Mouse (Mus musculus) midbrain, embryonic 10.5 days (tissue): ENCODE data around the gene Sp3. TPM values are rescaled to one million over a fixed set of nuclear protein-coding genes. Genes with fewer than 3 reads are reported as not detected.

ENCODE experiments used
- DNase-seq: peaks from one replicate; pipeline ENCODE4 v3.0.0-alpha.2; 2017; ENCODE audit warnings: low spot score
- H3K27ac ChIP-seq: fragments of 300-500 bp; sonication (generic); replicated peaks from 2 replicates; pipeline ENCODE4 v1.5.1; 2016; ENCODE audit warnings: mild to moderate bottlenecking
- H3K27me3 ChIP-seq: fragments of 300-500 bp; sonication (generic); 2 replicates; pipeline ENCODE4 v1.6.1; 2016; ENCODE audit warnings: low read depth, mild to moderate bottlenecking; ENCODE audit not compliant: poor library complexity, severe bottlenecking
- H3K36me3 ChIP-seq: fragments of 300-500 bp; sonication (generic); 2 replicates; pipeline ENCODE4 v1.6.1; 2016; ENCODE audit warnings: mild to moderate bottlenecking, moderate library complexity
- H3K4me1 ChIP-seq: fragments of 300-500 bp; sonication (generic); 2 replicates; pipeline ENCODE4 v1.6.1; 2016
- H3K4me3 ChIP-seq: fragments of 300-500 bp; sonication (generic); 2 replicates; pipeline ENCODE4 v1.5.1; 2016; ENCODE audit warnings: mild to moderate bottlenecking, moderate library complexity
- H3K9me3 ChIP-seq: fragments of 300-500 bp; sonication (generic); replicated peaks from 2 replicates; pipeline ENCODE4 v1.6.1; 2016; ENCODE audit warnings: mild to moderate bottlenecking
- WGBS: fragments of 180-500 bp; shearing (Covaris S2); methylation state at CpG from one replicate; pipeline ENCODE4 v1.1.7; 2016; 5-methylcytosine and 5-hydroxymethylcytosine counted together
- polyA plus RNA-seq: library from polyadenylated mRNA; unstranded; fragments of >200 nt; fragmentation: Nextera tagmentation; extraction: Ambion mirVana; gene quantifications from 2 replicates; pipeline ENCODE4 v1.2.1, GENCODE M21; 2016

Sp3 gene
- polyA plus RNA-seq, 1 experiment from 2014 or later = 43.2 TPM

DNA sequence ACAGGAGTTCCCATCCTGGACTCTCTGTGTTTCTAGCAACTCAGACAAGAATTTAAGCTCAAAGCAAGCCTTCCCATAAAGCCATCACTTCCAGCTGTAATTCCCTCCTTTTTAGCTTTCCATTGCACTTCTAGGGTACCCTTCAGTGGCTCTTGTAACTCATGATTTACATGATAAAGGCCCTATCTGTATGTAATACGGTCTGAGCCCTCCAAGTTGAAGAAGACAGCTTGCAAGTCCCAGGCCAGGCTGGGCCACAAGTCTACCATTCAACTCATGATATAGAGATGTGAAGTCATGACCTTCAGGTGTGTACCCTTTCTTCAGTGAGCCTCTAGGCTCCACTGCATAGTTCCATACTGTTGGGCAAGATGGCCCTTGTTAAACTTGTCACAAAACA, 5.3 kb upstream of the Sp3 start:
- no peak overlapping the region for H3K4me3 ChIP-seq
- peaks cover 14% of the 10 kb centered on the region for H3K4me1 ChIP-seq
- H3K36me3 ChIP-seq = peaks cover 19% of the 10 kb centered on the region
- H3K27ac ChIP-seq = no peak overlapping the region
- H3K27me3 ChIP-seq = no peaks in the 10 kb centered on the region
- H3K9me3 ChIP-seq = peaks cover 12% of the 10 kb centered on the region; the same call in 1 of the 2 replicates
- no peak for DNase-seq
- 36% methylated on average over 1 of the region's 1 CpGs for WGBS

DNA sequence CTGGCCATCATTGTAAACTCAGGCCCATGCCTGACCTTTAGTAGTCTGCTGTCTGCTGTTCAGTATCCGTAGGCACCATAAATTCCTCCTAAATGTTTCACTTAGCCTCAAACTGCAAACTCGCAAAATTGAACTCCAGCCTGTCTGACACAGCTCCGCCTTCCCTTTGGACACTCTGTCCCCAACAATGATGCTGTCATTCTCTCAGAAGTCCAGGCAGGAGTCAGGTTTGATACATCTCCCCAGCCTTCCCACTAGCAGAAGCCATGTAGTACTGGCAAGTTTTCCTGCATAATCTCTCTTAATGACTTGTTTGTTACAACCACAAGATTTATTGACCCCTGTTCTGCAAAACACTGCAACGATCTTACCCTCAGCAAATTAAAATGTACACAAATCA, 4.6 kb upstream of the Sp3 start:
- Histone ChIP-seq H3K9me3 (peaks cover 12% of the 10 kb centered on the region; the same call in 1 of the 2 replicates), H3K27me3 (no peaks in the 10 kb centered on the region), H3K27ac (no peak overlapping the region), H3K36me3 (peaks cover 19% of the 10 kb centered on the region), H3K4me3 (no peak overlapping the region), H3K4me1 (peaks cover 14% of the 10 kb centered on the region)
- DNase-seq = no peak
- whole genome bisulfite sequencing = 80% methylated on average over 4 of the region's 4 CpGs

DNA sequence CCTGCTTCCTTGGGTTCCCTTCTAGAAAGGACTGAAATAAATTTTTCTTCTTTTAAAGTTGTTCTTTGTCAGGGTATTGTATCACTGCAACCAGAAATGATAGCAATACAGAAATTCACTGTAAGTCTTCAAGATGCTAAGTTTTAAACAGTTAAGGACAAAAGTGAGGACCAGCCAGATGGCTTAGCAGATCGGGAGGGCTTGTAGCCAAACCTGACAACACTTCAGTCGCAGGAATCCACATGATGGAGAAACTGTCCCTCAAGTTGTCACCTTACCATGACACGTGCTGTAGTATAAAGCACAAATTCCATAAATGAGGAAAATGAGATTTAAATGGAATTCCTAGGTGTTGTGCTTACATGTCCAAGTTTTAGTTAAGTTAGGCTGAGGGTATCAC, 3.0 kb upstream of the Sp3 start:
- no peaks in the 10 kb centered on the region for H3K27me3 ChIP-seq
- 93% methylated on average over 3 of the region's 3 CpGs for WGBS
- H3K4me3 ChIP-seq = no peak overlapping the region
- peaks cover 5% of the 10 kb centered on the region for H3K36me3 ChIP-seq
- H3K9me3 ChIP-seq = no peaks in the 10 kb centered on the region; the same call in 1 of the 2 replicates
- H3K27ac ChIP-seq = no peak overlapping the region
- no peak for DNase-seq
- peaks cover 14% of the 10 kb centered on the region for H3K4me1 ChIP-seq

DNA sequence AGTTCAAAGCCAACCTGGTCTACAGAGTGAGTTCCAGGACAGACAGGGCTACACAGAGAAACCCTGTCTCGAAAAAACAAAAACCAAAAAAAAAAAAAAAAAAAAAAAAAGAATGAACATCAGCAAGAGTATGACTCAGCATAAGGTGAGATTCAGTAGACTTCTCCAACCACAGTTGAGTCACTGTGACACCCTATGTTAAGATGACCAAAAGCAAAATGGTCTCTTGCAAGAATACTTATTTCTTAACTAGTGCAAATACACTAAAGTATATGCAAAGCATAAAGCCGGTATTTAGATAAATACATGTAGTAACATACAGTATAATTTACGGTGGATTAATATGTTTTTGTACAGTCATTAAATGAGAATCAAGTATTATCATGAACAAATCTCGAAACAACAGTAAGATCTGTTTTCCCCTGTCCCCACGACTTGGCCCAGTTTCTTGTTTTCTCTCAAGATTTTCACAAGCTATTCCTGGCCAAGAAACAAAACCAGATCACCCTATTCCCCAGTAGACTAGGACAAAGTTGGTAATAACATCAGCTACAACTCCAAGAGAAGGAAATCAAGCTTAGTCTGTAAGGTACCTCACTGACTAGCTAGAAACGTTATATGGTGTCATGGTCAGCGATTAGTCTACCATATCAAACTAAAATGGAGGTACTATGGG, 2.0 kb upstream of the Sp3 start:
- Histone ChIP-seq H3K27me3 (no peaks in the 10 kb centered on the region), H3K4me3 (no peak overlapping the region), H3K27ac (no peak overlapping the region), H3K9me3 (no peaks in the 10 kb centered on the region), H3K36me3 (no peaks in the 10 kb centered on the region), H3K4me1 (peaks cover 20% of the 10 kb centered on the region)
- 96% methylated on average over 7 of the region's 7 CpGs for WGBS
- DNase-seq = no peak

DNA sequence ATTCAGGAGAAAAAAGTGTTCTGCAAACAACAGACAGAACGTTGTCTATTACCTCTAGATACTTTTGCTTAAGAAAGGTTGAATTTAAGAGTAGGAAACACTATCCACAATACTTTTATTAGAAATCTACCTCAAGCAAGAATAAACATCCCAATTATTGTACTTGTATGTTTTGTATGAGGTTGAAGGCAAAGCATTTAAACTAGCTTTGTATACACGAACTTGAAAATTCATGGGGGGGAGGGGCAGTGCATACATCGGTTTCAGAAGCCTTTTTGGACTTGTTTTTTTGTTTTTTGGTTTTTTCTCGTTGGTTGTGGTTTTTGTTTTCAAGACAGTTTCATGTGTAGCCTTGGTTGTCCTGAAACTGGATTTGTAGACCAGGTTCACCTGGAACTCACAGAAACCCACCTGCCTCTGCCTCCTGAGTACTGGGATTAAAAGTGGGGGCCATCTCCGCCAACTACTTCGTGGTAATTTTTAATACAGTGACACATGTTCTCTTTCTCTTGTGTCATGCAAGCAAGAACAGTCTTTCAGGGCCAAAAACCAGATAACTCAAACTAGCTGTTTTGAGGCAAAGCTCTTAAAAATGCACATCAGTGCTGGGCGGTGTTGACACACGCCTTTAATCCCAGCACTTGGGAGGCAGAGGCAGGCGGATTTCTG, 1.3 kb upstream of the Sp3 start:
- DNase-seq = no peak
- Histone ChIP-seq H3K27me3 (no peaks in the 10 kb centered on the region), H3K9me3 (no peaks in the 10 kb centered on the region), H3K27ac (peak overlapping the region; percentile 100; the same call in 1 of the 2 replicates), H3K4me3 (peak overlapping the region; percentile 87), H3K4me1 (peaks cover 27% of the 10 kb centered on the region), H3K36me3 (no peaks in the 10 kb centered on the region)
- 81% methylated on average over 9 of the region's 9 CpGs for WGBS

DNA sequence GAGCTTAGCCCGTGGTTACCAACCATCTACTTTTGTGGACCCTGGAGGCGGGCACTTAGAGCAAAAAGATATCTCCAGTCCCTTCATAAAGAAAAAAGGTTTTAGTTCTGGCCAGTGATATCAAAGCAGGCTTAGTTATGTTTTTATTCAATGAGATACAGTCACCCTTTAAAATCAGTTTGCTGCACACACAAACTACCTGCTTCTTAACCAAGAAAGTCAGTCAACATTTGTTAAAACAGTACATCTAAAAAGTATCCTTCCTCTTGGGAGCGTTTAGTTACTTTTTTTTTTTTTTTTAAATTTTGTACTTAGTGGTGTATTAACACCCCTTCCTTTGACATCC, 802 bp upstream of the Sp3 start:
- Histone ChIP-seq H3K4me3 (peak overlapping the region; percentile 87), H3K4me1 (peaks cover 32% of the 10 kb centered on the region), H3K9me3 (no peaks in the 10 kb centered on the region), H3K27ac (peak overlapping the region; percentile 100), H3K27me3 (no peaks in the 10 kb centered on the region), H3K36me3 (peaks cover 2% of the 10 kb centered on the region)
- WGBS = 15% methylated on average over 3 of the region's 3 CpGs
- DNase-seq = no peak

DNA sequence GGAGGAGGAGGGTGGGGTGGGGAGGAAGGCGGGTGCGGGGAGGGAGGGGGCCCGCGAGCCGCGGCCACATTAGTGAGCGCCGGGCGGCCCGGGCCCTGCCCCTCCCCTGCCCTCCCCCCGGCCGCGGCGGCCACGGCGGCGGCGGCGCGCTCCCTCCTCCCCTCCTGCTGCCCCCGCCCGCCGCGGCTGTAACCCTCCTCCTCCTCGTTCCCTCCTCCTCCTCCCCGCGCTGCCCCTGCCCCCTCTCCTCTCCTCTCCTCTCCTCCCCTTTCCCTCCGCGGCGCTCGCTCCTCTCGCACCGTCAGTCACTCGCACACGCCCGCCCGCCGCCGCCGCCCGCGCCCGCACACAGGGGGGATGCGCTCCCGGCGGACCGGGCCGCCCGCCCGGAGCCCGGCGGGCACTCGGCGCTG, 581 bp downstream of the Sp3 start:
- peak; percentile 89 for DNase-seq
- peak overlapping the region; percentile 100 for H3K27ac ChIP-seq
- no peaks in the 10 kb centered on the region for H3K27me3 ChIP-seq
- H3K36me3 ChIP-seq = peaks cover 8% of the 10 kb centered on the region
- peaks cover 33% of the 10 kb centered on the region for H3K4me1 ChIP-seq
- H3K9me3 ChIP-seq = no peaks in the 10 kb centered on the region
- 2% methylated on average over 37 of the region's 54 CpGs for WGBS
- H3K4me3 ChIP-seq = peak overlapping the region; percentile 87

DNA sequence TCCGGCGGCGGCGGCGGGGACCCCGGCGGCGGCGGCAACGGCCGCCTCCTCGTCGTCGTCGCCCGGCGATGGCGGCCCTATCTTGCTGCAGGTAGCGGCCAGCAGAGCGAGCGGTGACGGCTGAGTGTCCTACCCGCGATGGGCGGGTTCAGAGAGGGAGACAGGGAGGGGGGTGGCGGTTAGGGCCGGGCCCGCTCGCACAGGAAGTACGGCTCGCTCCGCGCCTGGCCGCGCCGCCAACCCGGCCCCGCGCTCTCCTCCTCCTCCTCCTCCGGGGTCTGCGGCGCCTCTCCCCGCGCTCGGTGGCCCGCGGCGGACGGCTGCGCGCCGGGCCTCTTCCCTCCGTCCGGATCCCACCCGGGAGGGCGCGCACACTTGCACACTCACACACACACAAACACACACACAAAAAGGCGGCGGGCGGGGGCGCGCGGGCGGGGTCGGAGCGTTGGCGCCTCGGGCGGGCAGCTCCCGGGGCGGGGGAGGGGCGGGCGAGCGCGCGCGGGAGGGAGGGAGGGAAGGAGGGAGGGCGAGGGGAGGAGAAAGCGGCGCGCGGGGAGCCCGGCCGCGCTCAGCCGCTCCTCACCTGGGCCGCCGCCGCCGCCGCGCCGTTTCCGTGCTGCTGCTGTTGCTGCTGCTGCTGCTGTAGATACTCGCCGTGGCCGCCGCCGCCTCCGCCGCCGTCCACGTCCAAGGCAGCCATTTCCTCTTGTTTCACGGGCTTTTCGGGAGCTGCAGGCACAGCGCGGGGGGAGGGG, 1.2 kb downstream of the Sp3 start:
- Histone ChIP-seq H3K36me3 (peaks cover 9% of the 10 kb centered on the region), H3K4me3 (peak overlapping the region; percentile 87), H3K4me1 (peaks cover 34% of the 10 kb centered on the region), H3K27ac (peak overlapping the region; percentile 100), H3K9me3 (no peaks in the 10 kb centered on the region), H3K27me3 (no peaks in the 10 kb centered on the region)
- WGBS = under 1% methylated on average over 77 of the region's 107 CpGs
- peak; percentile 92 for DNase-seq

DNA sequence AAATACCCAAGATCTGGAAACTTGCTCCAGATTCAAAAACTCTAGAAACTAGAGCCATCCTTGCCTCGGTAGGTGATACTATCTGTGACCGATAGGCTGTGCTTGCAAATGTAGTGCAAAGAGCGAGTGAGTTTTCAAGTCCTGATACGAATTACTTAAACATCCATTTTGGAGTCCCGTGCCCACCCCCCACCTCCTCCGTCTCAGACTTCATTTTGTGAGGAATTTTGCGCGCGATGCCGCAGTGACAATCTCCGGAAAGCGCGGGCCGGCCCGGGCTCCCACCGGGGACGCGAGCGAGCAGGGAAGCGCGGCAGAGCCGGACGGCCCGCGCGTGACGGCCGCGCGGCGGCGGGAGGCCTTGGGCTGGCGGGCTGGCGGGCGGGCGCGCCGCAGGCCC, 1.8 kb downstream of the Sp3 start:
- Histone ChIP-seq H3K27me3 (no peaks in the 10 kb centered on the region), H3K4me1 (peaks cover 37% of the 10 kb centered on the region), H3K36me3 (peaks cover 9% of the 10 kb centered on the region), H3K4me3 (peak overlapping the region; percentile 87), H3K9me3 (no peaks in the 10 kb centered on the region), H3K27ac (peak overlapping the region; percentile 100)
- WGBS = under 1% methylated on average over 33 of the region's 38 CpGs
- DNase-seq = no peak

DNA sequence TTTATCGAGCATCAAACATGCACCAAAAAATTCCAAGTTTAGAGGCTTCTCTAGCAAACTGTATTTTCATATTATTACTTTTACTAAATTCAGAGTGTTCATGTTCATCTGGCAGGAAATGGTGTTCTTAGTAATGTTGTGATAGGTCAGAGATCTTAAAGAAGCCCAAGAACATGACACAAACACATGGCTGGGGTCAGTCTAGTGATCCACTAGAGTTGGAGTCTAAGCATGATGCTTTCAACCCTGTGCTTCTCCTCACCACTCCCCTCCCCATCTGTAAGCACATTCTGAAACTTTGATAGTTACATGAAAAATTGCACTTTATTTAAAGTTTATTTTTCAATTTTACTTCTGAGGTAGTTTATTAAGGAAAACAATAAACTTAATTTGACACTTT, 3.0 kb downstream of the Sp3 start:
- Histone ChIP-seq H3K9me3 (no peaks in the 10 kb centered on the region), H3K27me3 (no peaks in the 10 kb centered on the region), H3K4me1 (peaks cover 37% of the 10 kb centered on the region), H3K4me3 (peak overlapping the region; percentile 87), H3K27ac (no peak overlapping the region), H3K36me3 (peaks cover 12% of the 10 kb centered on the region)
- DNase-seq = no peak
- WGBS = 89% methylated on average over 1 of the region's 1 CpGs

DNA sequence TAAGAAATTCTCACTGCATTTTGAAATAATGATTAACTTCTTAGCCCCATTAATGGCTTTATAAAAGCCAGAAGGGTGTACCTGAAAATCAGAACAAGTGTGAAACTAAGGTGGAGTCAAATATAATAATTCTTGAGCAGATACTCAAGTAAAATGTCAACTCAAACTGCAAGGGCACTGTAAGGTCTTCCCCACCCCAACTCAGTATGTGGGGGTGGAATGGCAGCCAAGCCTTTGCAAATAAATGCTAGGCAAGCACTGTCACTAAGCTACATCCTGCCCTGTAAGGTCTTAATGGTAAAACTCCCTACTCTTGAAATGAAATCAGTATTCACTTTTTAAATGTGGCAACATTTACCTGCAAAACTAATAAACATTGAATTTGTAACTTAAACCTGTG, 4.2 kb downstream of the Sp3 start:
- Histone ChIP-seq H3K27ac (no peak overlapping the region), H3K27me3 (no peaks in the 10 kb centered on the region), H3K4me1 (peaks cover 30% of the 10 kb centered on the region), H3K36me3 (peaks cover 24% of the 10 kb centered on the region), H3K4me3 (0 out of 2 replicates have a peak overlapping the region, but pooled peaks have one; percentile 87), H3K9me3 (no peaks in the 10 kb centered on the region)
- DNase-seq = no peak

DNA sequence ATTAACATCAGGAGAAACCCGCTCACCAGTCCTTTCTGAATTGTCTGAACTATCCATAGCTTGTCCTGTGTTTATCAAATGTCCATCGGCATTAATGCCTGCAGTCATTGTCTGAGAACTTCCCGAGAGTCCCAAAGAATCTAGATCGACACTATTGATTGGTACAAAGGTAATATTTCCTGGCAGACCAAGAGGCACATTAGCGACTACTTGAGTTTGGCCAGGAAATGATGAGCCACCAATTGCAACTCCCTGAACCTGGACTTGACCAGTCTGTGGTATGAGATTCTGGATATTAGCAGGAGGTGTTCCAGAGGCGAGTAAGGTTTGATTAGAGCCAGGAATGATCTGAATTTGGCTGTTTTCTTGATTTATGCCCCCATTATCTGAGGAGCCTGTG, 9.4 kb downstream of the Sp3 start:
- Histone ChIP-seq H3K4me1 (peaks cover 10% of the 10 kb centered on the region), H3K27me3 (no peaks in the 10 kb centered on the region), H3K9me3 (no peaks in the 10 kb centered on the region), H3K27ac (no peak overlapping the region), H3K36me3 (peaks cover 65% of the 10 kb centered on the region), H3K4me3 (no peak overlapping the region)
- WGBS = 92% methylated on average over 6 of the region's 6 CpGs
- DNase-seq = no peak

DNA sequence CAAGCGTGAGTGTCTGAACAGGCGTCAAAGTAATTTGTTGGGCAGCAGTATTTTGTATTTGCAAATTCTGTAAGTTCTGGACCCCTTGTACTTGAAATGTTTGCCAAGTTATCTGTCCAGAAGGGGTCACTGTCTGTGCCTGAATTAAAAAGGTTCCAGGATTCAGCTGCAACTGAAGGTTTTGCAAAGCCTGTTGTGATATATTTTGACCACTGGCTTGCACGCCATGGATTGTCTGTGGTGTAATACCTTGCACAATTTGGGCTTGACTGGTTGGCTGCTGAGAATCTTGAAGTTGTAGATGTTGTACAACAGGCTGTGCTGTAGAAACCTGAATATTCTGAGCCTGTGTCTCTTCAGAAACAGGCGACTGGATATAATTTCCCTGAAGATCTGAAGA, 9.9 kb downstream of the Sp3 start:
- Histone ChIP-seq H3K36me3 (peaks cover 67% of the 10 kb centered on the region), H3K27me3 (no peaks in the 10 kb centered on the region), H3K4me3 (no peak overlapping the region), H3K27ac (no peak overlapping the region), H3K4me1 (peaks cover 5% of the 10 kb centered on the region; the same call in 1 of the 2 replicates), H3K9me3 (no peaks in the 10 kb centered on the region)
- no peak for DNase-seq
- 94% methylated on average over 4 of the region's 4 CpGs for WGBS
